Mouse (Mus musculus) left cerebral cortex, postnatal 14 days (tissue): ENCODE measurements at regions not wholly inside any gene's neighbourhood (a gene's known extent, or its start where the extent isn't known, plus 50 kb on each side); places are given as distances from the start of the nearest gene placed in this dataset.
A peak's percentile ranks its signal among the peaks of the same experiment; 100 is the strongest.

Source experiments
- DNase-seq, 2 experiments: peaks; one replicate each; pipeline ENCODE4 v3.0.0; 2021 to 2022; ENCODE audit warnings: low spot score in 2 of 2, mixed read lengths in 1 of 2
- intact Hi-C: fragments of 180-260 bp; cut with DNase I; formaldehyde crosslinking; loops from one replicate; pipeline ENCODE4 v1.15.1; 2025

DNA sequence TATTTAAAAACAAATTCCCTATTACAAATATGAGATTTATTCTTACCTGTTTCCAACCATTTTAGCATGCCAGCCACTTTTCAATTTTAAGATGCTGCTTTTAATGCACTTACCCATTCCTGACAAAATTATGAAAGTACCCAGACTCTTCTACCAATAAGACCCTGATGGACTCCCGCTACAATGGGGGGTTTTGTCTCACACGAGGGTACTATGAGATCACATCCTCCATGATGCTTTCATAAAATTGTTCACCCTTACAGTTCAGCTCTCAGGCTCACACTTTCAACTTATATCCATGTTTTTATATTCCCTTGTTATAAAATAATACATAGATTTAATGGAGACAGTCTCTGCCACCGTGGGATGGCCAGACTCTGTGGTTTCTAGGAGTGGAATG is 68.1 kb upstream of the Adamts18 start:
- intact Hi-C loops, result no loop called here
- no peak for DNase-seq

DNA sequence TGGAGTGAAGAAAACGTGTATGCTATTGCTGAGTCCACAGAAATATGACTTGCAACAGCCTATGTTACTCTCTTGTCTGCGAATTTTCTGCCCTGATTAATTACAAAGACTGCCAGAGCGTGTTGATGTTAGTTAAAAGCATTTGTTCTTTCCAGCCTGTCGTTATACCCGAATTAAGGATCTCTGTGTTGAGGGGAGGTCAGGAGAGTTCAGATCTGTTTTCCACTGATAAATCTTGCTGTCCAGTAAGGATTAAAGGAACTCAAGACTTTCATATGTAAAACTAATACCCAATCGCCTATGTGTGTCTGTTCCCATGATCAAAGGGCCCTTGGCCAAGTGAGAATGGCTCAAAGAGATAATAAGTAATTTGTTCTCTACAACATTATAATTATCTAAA is 68.7 kb upstream of the Adamts18 start:
- intact Hi-C loops, result no loop called here
- DNase-seq, result no peak

DNA sequence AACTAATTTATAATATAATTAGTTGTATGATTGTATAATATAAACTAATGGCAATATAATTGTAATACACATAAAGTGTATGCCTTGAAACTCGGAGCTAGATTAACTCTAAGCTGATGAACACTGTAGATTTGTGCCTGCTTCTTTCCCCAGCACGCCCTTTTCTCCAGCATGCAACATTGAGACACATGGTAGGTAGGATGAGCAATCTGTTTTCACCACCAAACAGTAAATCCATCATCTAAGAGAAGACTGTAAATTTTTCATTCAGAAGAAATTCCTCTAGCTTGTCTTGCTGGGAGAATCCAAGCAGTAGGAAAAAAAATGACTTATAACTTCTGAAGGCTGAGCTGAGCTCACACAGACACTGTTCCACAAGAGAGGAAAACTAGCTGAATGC is 71.8 kb upstream of the Adamts18 start:
- intact Hi-C loops, result no loop called here
- peak in 1 of 2 experiments; percentile 8 for DNase-seq

DNA sequence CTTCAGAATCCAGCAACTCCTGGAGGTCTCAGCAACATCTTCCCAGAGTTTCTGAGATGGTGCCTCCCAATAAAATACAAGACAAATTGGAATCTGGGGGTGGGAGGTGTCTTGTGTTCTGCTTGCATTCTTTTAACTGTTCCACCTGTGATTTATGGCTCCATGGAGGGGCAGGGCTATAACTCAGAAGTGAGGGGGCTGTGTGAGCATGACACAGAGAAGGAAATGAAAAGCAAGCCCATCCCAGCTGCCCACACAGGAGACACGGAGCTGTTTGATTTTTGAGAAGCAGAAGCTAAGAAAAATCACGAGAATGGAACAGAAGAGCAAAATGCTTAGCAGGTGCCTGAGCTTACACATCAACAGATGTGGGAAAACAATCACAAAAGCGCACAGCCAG is 74.8 kb upstream of the Adamts18 start:
- intact Hi-C loops, result no loop called here
- DNase-seq, result peak in 1 of 2 experiments; percentile 11

- no peak for DNase-seq
- intact Hi-C loops, result no loop called here
Observed at GRCm38 (mm10) chr8:113953721-113954120, 105.2 kb upstream of the Adamts18 start.

DNA sequence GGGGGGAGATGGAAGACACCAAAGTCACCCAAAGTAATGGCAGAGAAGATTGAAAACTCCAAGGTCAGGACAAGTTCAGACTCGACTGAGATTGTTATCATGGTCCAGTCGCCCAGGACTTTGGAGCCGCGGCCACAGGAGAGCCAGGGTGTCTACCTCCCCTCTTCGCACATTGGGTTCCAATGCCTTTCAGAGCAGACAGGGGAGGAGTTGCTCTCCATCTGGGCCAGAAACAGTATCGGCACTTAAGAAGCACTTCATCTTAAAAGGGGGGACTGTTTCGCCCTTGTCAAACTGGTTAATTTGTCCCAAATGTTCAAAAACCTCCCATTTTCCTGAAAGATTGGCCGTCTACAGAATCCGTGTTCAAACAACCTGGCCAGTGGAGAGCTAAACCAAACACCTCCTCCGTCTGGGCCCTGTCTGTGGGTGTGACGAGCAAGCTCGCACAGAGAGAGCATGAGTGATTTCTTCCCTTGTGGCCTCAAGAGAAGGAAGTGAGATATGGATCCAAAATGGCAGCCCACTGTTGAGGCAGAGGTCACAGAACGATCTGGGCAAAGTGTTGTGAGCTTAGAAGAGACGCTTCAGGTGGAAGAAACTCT is 108.0 kb upstream of the Adamts18 start:
- no peak for DNase-seq
- intact Hi-C loops, result no loop called here

DNA sequence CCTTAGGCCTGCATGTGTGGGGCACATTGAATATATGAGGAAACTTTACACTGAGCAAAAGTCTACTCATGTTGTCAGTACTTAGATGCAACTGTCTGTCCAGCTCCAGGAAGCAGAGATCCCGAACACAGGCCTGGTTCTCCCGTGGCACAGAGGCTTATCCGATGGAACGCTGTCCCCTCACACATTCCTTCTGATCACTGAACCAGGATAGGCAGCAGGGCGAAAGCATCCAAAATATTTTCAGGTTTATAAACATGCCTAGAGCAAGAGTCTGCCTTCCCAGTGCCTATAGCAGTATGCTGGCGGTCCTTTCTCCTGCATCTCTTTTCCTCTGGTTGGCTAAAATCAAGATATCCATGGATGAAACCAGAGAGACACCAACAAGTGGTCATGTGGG is 109.3 kb upstream of the Adamts18 start:
- intact Hi-C loops, result no loop called here

GRCm38 (mm10) chr8:113975810-113976209 is 127.3 kb upstream of the Adamts18 start:
- intact Hi-C loops, result no loop called here
- no peak for DNase-seq

More for the DNA sequence above, 109.3 kb upstream of the Adamts18 start:
- no peak for DNase-seq

GRCm38 (mm10) chr8:113976626-113977025 is 128.1 kb upstream of the Adamts18 start:
- intact Hi-C loops, result no loop called here
- DNase-seq, result no peak

GRCm38 (mm10) chr8:113977072-113977471 is 128.5 kb upstream of the Adamts18 start:
- no peak for DNase-seq
- intact Hi-C loops, result no loop called here

- DNase-seq, result no peak
Observed at GRCm38 (mm10) chr8:113978946-113979345, 130.4 kb upstream of the Adamts18 start.

DNA sequence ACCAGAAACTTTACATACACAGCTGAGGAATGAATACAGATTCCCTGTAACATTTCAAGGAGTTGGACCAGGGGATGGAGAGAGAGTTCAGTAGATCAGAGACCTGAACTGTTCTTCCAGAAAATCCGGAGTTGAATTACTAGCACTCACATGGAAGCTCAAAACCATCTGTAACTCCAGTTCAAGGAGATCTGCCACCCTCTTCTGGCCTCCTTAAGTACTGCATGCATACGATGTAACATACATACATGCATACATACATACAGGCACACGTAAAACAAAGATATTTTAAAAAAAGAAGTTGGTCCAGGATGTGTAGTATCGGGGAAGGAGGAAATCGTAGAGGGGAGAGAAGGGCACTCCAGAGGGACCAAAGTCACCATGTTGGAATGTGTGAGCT is 131.3 kb upstream of the Adamts18 start:
- no peak for DNase-seq
- intact Hi-C loops, result loop anchor here (5.0 to 10.0 kb wide), 2 partner anchors 133 to 385 kb away; partner anchors contain the start of gene Adamts18

More at GRCm38 (mm10) chr8:113978946-113979345, 130.4 kb upstream of the Adamts18 start:
- intact Hi-C loops, result no loop called here

- intact Hi-C loops, result loop anchor here (5.0 to 10.0 kb wide), 2 partner anchors 134 to 383 kb away; partner anchors contain the start of gene Adamts18
- DNase-seq, result no peak
Observed at GRCm38 (mm10) chr8:113981339-113981738, 132.8 kb upstream of the Adamts18 start.

- peak; percentile 54 to 70 for DNase-seq
- intact Hi-C loops, result loop anchor here (1.0 to 10.0 kb wide), 4 partner anchors 138 to 452 kb away; partner anchors contain the start of genes Adamts18 and Wwox
Observed at GRCm38 (mm10) chr8:113984845-113985244, 136.3 kb upstream of the Adamts18 start.

DNA sequence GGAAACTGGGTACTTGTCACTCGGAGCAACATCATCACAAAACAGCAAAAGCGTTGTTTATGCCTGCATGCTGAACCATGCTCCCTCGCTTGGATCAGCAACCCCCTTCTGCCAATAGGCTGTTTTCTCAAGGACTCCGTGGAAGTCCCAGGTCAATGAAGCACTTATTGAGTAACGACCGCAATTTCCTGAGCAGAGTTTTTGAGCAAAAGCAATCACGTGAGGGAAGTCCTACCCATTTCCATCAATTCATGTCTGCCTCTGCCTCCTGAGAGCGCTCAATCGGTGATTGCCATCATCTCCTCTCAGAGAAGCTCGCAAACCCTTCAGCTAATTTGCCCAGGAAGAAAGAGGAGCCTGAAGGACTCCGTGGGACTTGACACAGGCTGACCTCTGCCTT is 136.9 kb upstream of the Adamts18 start:
- DNase-seq, result no peak

GRCm38 (mm10) chr8:113985948-113986347 is 137.4 kb upstream of the Adamts18 start:
- intact Hi-C loops, result loop anchor here (1.0 to 10.0 kb wide), 3 partner anchors 322 to 451 kb away; partner anchors contain the start of gene Wwox
- DNase-seq, result no peak

More for the DNA sequence above, 136.9 kb upstream of the Adamts18 start:
- intact Hi-C loops, result loop anchor here (1.0 to 10.0 kb wide), 3 partner anchors 321 to 452 kb away; partner anchors contain the start of gene Wwox

GRCm38 (mm10) chr8:113990718-113991117 is 142.2 kb upstream of the Adamts18 start:
- intact Hi-C loops, result no loop called here
- DNase-seq, result no peak

GRCm38 (mm10) chr8:113998881-113999280 is 134.5 kb upstream of the Nudt7 start:
- no peak for DNase-seq
- intact Hi-C loops, result no loop called here

- no peak for DNase-seq
- intact Hi-C loops, result no loop called here
Observed at GRCm38 (mm10) chr8:114001674-114002073, 131.7 kb upstream of the Nudt7 start.

DNA sequence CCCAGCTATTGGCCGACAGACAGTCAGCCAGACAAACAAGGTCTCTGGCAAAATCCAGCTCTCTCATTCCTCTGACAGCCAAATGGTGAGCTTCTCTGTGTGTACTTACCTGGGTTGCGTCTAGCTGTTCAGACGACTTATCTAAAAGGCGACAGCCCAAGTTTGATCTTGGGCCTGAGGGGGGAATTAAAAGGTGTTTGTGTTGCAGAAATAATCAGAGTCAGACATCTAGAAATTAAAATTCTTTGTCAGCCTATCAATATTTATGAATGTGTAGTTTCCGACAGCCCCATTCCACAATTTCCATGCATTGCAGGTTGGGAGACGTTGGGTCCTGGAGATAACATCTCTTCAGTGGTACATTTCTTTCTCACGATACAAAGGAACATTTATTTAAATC is 128.9 kb upstream of the Nudt7 start:
- DNase-seq, result no peak
- intact Hi-C loops, result no loop called here

- DNase-seq, result no peak
- intact Hi-C loops, result no loop called here
Observed at GRCm38 (mm10) chr8:114006587-114006986, 126.8 kb upstream of the Nudt7 start.
